Mouse (Mus musculus) frontal cortex, postnatal 36 days (tissue): ENCODE measurements around the gene Sdc3.
A peak's percentile ranks its signal among the peaks of the same experiment; 100 is the strongest.

ENCODE experiments used
- DNase-seq, 2 experiments: peaks; one replicate each; pipeline ENCODE4 v3.0.0; 2022; ENCODE audit warnings: low spot score in 2 of 2

The Sdc3 gene

GRCm38 (mm10) chr4:130820594-130821255 lies 28.4 kb downstream of the Sdc3 start:
- DNase-seq = no peak

GRCm38 (mm10) chr4:130828851-130829673 lies 36.7 kb downstream of the Sdc3 start:
- DNase-seq = peak in 1 of 2 experiments; percentile 49

GRCm38 (mm10) chr4:130834122-130834521 lies 41.8 kb downstream of the Sdc3 start:
- no peak for DNase-seq

- DNase-seq = no peak
Measured at GRCm38 (mm10) chr4:130835550-130835949, 43.2 kb downstream of the Sdc3 start.

GRCm38 (mm10) chr4:130836281-130837061 lies 44.1 kb downstream of the Sdc3 start:
- no peak for DNase-seq

- DNase-seq = peak; percentile 18 to 37
Measured at GRCm38 (mm10) chr4:130838585-130838984, 46.2 kb downstream of the Sdc3 start.

- no peak for DNase-seq
Measured at GRCm38 (mm10) chr4:130841107-130841840, 48.9 kb downstream of the Sdc3 start.

- DNase-seq = no peak
Measured at GRCm38 (mm10) chr4:130848814-130849213, 56.5 kb downstream of the Sdc3 start.

- no peak for DNase-seq
Measured at GRCm38 (mm10) chr4:130857661-130858060, 65.3 kb downstream of the Sdc3 start.

GRCm38 (mm10) chr4:130858880-130859279 lies 66.5 kb downstream of the Sdc3 start:
- DNase-seq = no peak

GRCm38 (mm10) chr4:130859467-130859866 lies 67.1 kb downstream of the Sdc3 start:
- no peak for DNase-seq

GRCm38 (mm10) chr4:130860902-130861652 lies 68.7 kb downstream of the Sdc3 start:
- DNase-seq = no peak

- DNase-seq = peak; percentile 95 to 98
Measured at GRCm38 (mm10) chr4:130861653-130862208, 69.4 kb downstream of the Sdc3 start.

- DNase-seq = no peak
Measured at GRCm38 (mm10) chr4:130862538-130862937, 70.2 kb downstream of the Sdc3 start.

- no peak for DNase-seq
Measured at GRCm38 (mm10) chr4:130865460-130865859, 73.1 kb downstream of the Sdc3 start.

- DNase-seq = peak; percentile 85 to 91
Measured at GRCm38 (mm10) chr4:130865901-130866371, 73.6 kb downstream of the Sdc3 start.

GRCm38 (mm10) chr4:130867940-130868339 lies 75.6 kb downstream of the Sdc3 start:
- no peak for DNase-seq

GRCm38 (mm10) chr4:130868803-130869202 lies 76.5 kb downstream of the Sdc3 start:
- no peak for DNase-seq

- no peak for DNase-seq
Measured at GRCm38 (mm10) chr4:130872414-130872813, 80.1 kb downstream of the Sdc3 start.

- no peak for DNase-seq
Measured at GRCm38 (mm10) chr4:130873440-130873839, 81.1 kb downstream of the Sdc3 start.
